Mouse (Mus musculus): ENCODE results near the gene Bbs4. TPM values are rescaled to one million over a fixed set of nuclear protein-coding genes. Genes with fewer than 3 reads are reported as not detected.
A peak's percentile ranks its signal among the peaks of the same experiment; 100 is the strongest.
"Not testable (repeated sequence)": the region's sequence is repeated elsewhere in the genome, so short reads cannot be mapped to it uniquely, and the experiment has no call there.

Gene Bbs4
- total and polyA plus RNA-seq, 2 experiments = 0.57 to 2.9 TPM

DNA sequence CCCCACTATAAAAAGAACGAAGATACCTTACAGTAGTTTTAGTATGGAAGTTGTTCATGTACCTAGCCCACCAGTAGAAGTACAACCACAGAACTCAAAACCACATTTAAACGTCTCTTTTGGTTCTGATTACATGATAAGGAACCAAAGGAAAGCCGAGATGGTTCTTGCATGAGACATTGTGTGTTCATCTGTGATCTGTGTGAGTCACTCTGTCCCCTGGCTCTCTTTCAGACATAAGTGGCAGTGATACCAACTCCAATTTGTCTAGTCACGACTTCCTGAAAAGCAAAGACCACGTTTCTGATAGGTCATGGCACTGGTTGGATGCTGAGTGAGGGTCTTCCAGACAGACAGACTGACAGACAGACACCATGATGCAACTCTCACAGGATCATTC is 15.9 kb upstream of the Bbs4 start:
- no peak for DNase-seq (ENCODE audit: extremely low read depth, low read depth, low spot score)
- H3K36me3 ChIP-seq (ENCODE audit: control insufficient read depth, insufficient read depth, low read length) = no peaks in the 10 kb centered on the region
- no peaks in the 10 kb centered on the region for H3K27me3 ChIP-seq (ENCODE audit: control insufficient read depth, insufficient read depth, low read length)
- WGBS = 65% methylated on average over 5 of the region's 5 CpGs
- H3K4me1 ChIP-seq (ENCODE audit: control insufficient read depth, insufficient read depth, low read length) = no peaks in the 10 kb centered on the region
- H3K4me3 ChIP-seq (ENCODE audit: insufficient read depth, low read depth, low read length) = no peak overlapping the region
- no peak overlapping the region for H3K27ac ChIP-seq (replicated peaks; ENCODE audit: insufficient read depth, low read depth, low read length)
- no peak overlapping the region for H3K9ac ChIP-seq (ENCODE audit: low read depth, low read length)
- H3K79me2 ChIP-seq (ENCODE audit: control insufficient read depth, insufficient read depth, low read length) = no peaks in the 10 kb centered on the region
- no peak for TF ChIP-seq POLR2A (IDR thresholded peaks at IDR 0.05; ENCODE audit: extremely low read depth, insufficient read depth, low read length)
- no peak for TF ChIP-seq CTCF (IDR thresholded peaks at IDR 0.05; ENCODE audit: low read depth, low read length)

DNA sequence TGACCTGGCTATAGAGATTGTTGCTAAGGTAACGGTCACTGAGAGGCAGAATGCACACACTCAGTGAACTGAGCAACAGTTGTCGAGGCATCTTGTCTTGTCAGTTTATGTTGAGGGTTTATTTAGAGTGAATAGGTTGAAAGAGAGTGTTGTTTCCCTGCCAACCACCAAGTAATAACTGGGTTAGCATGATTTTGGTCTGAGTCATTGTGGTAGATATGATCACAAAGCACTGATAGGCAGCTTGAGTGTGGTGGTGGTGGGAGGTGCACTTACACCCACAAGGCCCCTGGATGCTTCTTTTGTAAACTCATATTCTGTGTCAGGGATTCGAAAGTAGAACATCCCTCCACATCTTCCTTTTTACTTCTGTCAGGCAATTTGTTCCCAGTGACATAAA is 7.2 kb upstream of the Bbs4 start:
- not testable (repeated sequence) for DNase-seq (ENCODE audit: extremely low read depth, low read depth, low spot score); H3K27ac ChIP-seq (replicated peaks; ENCODE audit: insufficient read depth, low read depth, low read length); H3K36me3 ChIP-seq (ENCODE audit: control insufficient read depth, insufficient read depth, low read length); H3K9ac ChIP-seq (ENCODE audit: low read depth, low read length); H3K4me1 ChIP-seq (ENCODE audit: control insufficient read depth, insufficient read depth, low read length); H3K4me3 ChIP-seq (ENCODE audit: insufficient read depth, low read depth, low read length); H3K27me3 ChIP-seq (ENCODE audit: control insufficient read depth, insufficient read depth, low read length); H3K79me2 ChIP-seq (ENCODE audit: control insufficient read depth, insufficient read depth, low read length)
- WGBS = 67% methylated on average over 3 of the region's 3 CpGs

DNA sequence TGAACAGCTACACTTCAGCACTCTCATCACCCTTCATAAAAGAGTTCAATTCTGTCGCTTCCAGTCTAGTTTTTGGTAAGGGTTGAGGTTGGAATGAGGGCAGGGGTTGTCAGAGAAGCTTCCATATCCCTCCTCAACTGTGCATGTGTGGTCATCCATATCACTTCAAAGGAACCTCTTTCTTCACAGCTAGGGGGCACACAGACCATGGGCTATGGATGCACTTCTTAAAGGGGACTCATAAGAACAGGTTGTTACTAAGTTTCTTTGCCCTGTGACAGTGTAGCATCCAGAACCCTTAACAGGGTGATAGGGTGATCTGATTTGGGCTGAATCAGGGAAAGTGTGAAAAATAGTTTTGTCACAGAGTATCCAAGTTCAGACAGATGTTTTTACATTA is 4.7 kb upstream of the Bbs4 start:
- WGBS = 48% methylated on average over 1 of the region's 1 CpGs

DNA sequence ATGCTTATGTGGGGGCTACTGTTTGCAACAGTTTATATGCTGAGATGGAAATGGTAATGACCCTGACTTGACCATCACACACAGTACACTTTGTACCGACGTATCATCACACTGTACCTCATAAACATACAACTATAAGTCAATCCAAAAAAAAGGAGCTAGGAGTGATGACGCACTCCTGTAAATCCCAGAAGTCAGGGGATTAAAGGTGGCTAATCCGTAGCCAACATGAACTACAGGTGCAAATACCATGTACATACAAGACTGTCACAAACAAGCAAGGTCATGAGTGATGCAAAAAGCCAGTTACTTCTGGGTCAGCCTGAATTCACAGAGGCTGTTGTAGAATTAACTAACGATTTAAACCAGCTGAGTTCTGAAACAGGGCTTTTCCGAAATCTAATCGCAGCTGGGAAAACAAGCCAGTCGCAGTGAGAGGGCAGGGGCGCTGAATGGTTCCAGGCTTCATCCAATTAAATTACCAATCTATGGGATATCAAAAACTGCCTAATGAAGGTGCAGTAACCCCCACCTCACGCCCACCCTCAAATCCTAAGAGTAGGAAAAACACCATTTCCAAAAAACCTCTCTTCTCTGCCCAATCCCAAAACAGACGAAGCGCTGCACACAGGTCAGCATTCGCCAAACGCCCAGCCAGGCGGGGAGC is 589 bp downstream of the Bbs4 start:
- Histone ChIP-seq H3K36me3 (ENCODE audit: control insufficient read depth, insufficient read depth, low read length) (no peaks in the 10 kb centered on the region), H3K4me3 (ENCODE audit: insufficient read depth, low read depth, low read length) (peak overlapping the region; percentile 77), H3K79me2 (ENCODE audit: control insufficient read depth, insufficient read depth, low read length) (no peaks in the 10 kb centered on the region), H3K27me3 (ENCODE audit: control insufficient read depth, insufficient read depth, low read length) (no peaks in the 10 kb centered on the region), H3K27ac (replicated peaks; ENCODE audit: insufficient read depth, low read depth, low read length) (peak overlapping the region; percentile 76), H3K9ac (ENCODE audit: low read depth, low read length) (peak overlapping the region; percentile 58), H3K4me1 (ENCODE audit: control insufficient read depth, insufficient read depth, low read length) (peaks cover 2% of the 10 kb centered on the region; the same call in 1 of the 2 replicates)
- peak; percentile 53 for DNase-seq (ENCODE audit: extremely low read depth, low read depth, low spot score)
- TF ChIP-seq POLR2A (IDR thresholded peaks at IDR 0.05; ENCODE audit: extremely low read depth, insufficient read depth, low read length) = no peak
- no peak for TF ChIP-seq CTCF (IDR thresholded peaks at IDR 0.05; ENCODE audit: low read depth, low read length)
- 6% methylated on average over 15 of the region's 15 CpGs for WGBS

More for the DNA sequence above, 4.7 kb upstream of the Bbs4 start:
- H3K36me3 ChIP-seq (ENCODE audit: control insufficient read depth, insufficient read depth, low read length); H3K79me2 ChIP-seq (ENCODE audit: control insufficient read depth, insufficient read depth, low read length); H3K27me3 ChIP-seq (ENCODE audit: control insufficient read depth, insufficient read depth, low read length); DNase-seq (ENCODE audit: extremely low read depth, low read depth, low spot score); H3K9ac ChIP-seq (ENCODE audit: low read depth, low read length); H3K4me1 ChIP-seq (ENCODE audit: control insufficient read depth, insufficient read depth, low read length); H3K4me3 ChIP-seq (ENCODE audit: insufficient read depth, low read depth, low read length); H3K27ac ChIP-seq (replicated peaks; ENCODE audit: insufficient read depth, low read depth, low read length): not testable (repeated sequence)
- 0 out of 2 replicates have a peak, but pooled peaks have one; percentile 6 for TF ChIP-seq CTCF (IDR thresholded peaks at IDR 0.05; ENCODE audit: low read depth, low read length)

DNA sequence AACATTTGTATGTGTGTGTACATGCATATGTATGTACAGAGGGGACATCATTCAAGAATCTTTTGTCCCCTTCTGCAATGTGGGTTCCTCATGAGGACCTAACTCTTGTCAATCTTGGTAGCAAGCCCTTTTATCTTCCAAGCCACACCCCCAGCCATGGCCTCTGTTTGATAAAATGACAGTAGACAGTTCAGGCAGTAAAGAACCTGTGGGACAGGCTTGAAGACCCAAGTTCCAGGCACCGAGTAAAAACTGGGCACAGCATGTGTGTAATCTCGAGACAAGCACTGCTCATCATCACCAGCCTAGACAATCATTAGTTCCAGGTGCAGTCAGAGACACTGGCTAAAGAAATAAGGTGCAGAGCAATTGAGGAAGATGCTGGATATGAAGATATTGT is 7.1 kb downstream of the Bbs4 start:
- no peak for TF ChIP-seq POLR2A (IDR thresholded peaks at IDR 0.05; ENCODE audit: extremely low read depth, insufficient read depth, low read length)
- TF ChIP-seq CTCF (IDR thresholded peaks at IDR 0.05; ENCODE audit: low read depth, low read length) = no peak
- Histone ChIP-seq H3K27me3 (ENCODE audit: control insufficient read depth, insufficient read depth, low read length) (no peaks in the 10 kb centered on the region), H3K4me3 (ENCODE audit: insufficient read depth, low read depth, low read length) (no peak overlapping the region), H3K9ac (ENCODE audit: low read depth, low read length) (no peak overlapping the region), H3K4me1 (ENCODE audit: control insufficient read depth, insufficient read depth, low read length) (no peaks in the 10 kb centered on the region), H3K79me2 (ENCODE audit: control insufficient read depth, insufficient read depth, low read length) (no peaks in the 10 kb centered on the region), H3K36me3 (ENCODE audit: control insufficient read depth, insufficient read depth, low read length) (no peaks in the 10 kb centered on the region), H3K27ac (replicated peaks; ENCODE audit: insufficient read depth, low read depth, low read length) (no peak overlapping the region)
- DNase-seq (ENCODE audit: extremely low read depth, low read depth, low spot score) = no peak
- WGBS = 78% methylated on average over 2 of the region's 2 CpGs

DNA sequence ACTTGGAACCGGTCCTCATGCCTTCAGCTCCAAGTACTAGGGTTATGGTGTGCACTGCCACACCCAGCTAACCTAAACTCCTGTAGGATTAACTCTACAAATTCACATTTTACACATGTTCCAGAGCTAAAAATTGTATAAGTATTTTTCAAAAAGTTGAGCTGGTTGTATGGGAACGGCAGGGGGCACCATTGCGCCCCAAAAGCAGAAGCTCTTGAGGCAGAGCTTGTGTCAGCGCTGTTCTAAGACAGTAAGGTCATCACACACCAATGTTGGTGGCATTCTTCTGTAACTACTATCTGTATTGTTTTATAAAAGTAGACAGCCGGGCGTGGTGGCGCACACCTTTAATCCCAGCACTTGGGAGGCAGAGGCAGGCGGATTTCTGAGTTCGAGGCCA is 13.3 kb downstream of the Bbs4 start:
- DNase-seq (ENCODE audit: extremely low read depth, low read depth, low spot score) = peak; percentile 26
- Histone ChIP-seq H3K36me3 (ENCODE audit: control insufficient read depth, insufficient read depth, low read length) (peaks cover 7% of the 10 kb centered on the region; the same call in 1 of the 2 replicates), H3K4me3 (ENCODE audit: insufficient read depth, low read depth, low read length) (no peak overlapping the region), H3K9ac (ENCODE audit: low read depth, low read length) (no peak overlapping the region), H3K4me1 (ENCODE audit: control insufficient read depth, insufficient read depth, low read length) (no peaks in the 10 kb centered on the region), H3K27ac (replicated peaks; ENCODE audit: insufficient read depth, low read depth, low read length) (no peak overlapping the region), H3K27me3 (ENCODE audit: control insufficient read depth, insufficient read depth, low read length) (no peaks in the 10 kb centered on the region), H3K79me2 (ENCODE audit: control insufficient read depth, insufficient read depth, low read length) (no peaks in the 10 kb centered on the region)
- 84% methylated on average over 9 of the region's 9 CpGs for WGBS
- TF ChIP-seq CTCF (IDR thresholded peaks at IDR 0.05; ENCODE audit: low read depth, low read length) (peak; percentile 78), POLR2A (IDR thresholded peaks at IDR 0.05; ENCODE audit: extremely low read depth, insufficient read depth, low read length) (no peak)
